Mouse (Mus musculus) kidney, adult 2 months (tissue): Measurements from ENCODE around the gene Zfp385c.

ENCODE experiments used
- CTCF ChIP-seq: fragments of 200-500 bp; conservative IDR thresholded peaks from 2 replicates; pipeline ENCODE4 v1.5.1; 2011; ENCODE audit warnings: low read depth, mild to moderate bottlenecking, control low read depth, low read length, moderate library complexity, mixed read lengths; ENCODE audit not compliant: insufficient read depth, insufficient read length
- POLR2A ChIP-seq: fragments of 200-500 bp; IDR thresholded peaks from one replicate; pipeline ENCODE4 v1.6.1; 2011; ENCODE audit warnings: low read depth, low read length, control low read depth

DNA sequence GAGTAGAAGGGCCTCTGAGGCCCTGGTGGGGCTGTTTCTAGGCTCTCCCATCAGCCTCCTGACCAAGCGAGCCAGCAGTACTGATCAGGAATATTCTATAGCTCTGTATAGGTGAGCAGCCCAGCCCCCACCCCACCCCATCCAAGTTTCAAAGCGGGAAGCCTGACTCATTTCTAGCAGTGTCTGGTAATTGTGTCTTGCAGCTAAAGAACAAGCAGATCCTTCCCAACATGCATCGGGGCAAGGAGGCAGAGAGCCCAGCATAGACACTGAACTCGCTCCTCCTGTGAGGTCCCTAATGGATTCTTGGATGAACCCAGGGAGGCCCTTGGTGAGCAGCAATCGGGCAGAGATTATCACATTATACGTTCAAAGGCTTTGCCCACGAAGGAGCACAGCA lies 14.4 kb downstream of the Zfp385c start:
- no peak for TF ChIP-seq POLR2A
- no peak for TF ChIP-seq CTCF
